Mouse (Mus musculus) layer of hippocampus, adult 18-20 months (tissue): ENCODE results near the gene Gtf2ird1. TPM values are rescaled to one million over a fixed set of nuclear protein-coding genes. Genes with fewer than 3 reads are reported as not detected.
"Not testable (repeated sequence)": the region's sequence is repeated elsewhere in the genome, so short reads cannot be mapped to it uniquely, and the experiment has no call there.

Source experiments
- DNase-seq, 2 experiments: peaks; one replicate each; pipeline ENCODE4 v3.0.0; 2022; ENCODE audit warnings: low spot score in 2 of 2
- long read RNA-seq: library from polyadenylated mRNA; stranded (forward); transcript quantifications from one replicate; pipeline ENCODE4 v2.0.0, GENCODE M21; 2021
- total RNA-seq, 2 experiments: library from RNA; stranded (reverse); gene quantifications; 2 replicates each; pipeline ENCODE4 v1.2.3; 2021

Gtf2ird1 gene
- 10 to 100 TPM; 19.8 to 27.3 TPM for total RNA-seq
- long read RNA-seq, partial matches to known transcripts = 1 of 27 reads
- long read RNA-seq, other reads (novel, unspliced or antisense) = 16 of 27 reads

DNA sequence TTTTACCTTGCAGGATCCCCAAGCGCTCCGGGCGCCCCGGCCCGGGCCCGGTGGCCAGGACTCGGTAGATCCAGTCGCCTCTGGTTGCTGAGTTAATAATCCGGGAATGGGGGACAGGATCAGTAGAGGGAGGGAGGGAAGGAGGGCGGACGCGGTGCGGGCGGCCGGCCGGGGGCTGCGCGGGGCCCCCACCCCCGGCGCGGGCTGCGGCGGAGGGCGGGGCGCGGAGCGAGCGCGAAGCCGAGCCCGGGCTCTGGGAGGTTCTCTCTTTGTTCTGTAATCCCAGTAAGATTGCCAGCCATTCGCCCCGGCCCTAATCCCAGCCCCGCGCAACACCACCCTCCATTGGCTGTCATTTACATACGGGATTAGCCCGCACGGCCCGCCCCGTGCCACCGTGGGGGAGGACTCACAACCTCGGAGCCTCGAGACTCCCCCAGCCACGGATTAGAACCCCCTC, at the start of gene Gtf2ird1:
Gtf2ird1 (minus strand) TSS at position 214 of the 460 bp plus-strand sequence.
- DNase-seq = peak; percentile 76 to 82

DNA sequence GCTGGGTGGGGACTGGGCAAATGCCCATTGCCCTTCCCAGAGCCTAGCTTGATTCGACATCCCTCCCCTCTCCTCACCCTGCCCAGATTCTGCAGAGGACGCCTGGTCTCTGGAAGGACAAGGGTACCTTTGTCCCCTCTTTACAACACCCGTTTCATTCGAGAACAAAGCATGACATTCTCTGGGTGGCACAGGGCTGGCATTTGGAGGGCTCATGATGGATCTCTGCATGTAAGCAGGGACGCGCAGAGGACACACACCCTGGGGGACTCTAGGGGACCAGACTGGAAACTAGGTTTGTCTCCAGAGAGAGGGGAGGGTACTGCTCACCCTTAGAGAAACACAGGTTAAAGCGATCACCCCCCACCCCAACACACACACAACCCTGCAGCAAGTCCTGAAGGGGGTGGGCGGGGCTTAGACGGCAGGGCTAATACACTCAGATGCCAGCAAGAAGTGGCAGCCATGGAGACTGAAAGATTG, 49.3 kb upstream of the Gtf2ird1 start:
- peak; percentile 44 to 63 for DNase-seq

DNA sequence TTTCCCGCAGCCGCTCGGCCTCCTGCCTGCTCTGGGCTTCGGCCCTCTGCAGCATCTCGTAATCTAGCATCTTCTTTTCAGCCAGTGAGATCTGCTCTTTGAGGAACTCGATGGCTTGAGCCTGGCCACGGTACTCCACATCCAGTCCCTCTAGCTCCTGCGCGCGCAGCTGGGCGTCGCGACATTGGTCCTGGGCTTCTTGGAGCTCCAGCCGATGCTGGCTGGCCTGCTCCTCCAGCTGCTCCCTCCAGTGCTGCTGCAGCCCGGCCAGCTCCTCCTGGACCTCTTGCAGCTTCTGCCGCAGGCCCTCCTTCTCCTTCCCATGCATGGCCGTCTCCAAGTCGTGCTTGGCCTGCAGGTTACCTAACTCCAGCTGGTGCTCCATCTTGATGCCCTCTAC, 46.1 kb upstream of the Gtf2ird1 start:
- DNase-seq = no peak

DNA sequence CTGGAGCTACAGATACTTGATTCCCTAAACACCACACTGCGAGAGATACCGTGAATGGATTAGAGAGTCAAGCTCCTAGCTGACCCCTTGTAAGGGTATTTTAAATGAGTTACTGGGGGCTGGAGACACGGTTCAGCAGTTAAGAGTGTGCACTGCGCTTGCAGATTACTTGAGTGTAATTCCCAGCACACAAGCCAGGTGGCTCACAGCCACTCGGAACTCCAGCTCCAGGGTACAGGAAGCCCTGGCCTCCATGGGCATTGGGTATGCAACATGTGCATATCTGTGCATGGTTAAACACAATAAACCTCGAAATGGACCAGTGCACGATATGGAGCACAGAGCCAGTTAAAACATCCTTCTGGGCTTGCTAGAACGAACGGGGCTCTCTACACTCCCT, 44.9 kb upstream of the Gtf2ird1 start:
- DNase-seq = no peak

DNA sequence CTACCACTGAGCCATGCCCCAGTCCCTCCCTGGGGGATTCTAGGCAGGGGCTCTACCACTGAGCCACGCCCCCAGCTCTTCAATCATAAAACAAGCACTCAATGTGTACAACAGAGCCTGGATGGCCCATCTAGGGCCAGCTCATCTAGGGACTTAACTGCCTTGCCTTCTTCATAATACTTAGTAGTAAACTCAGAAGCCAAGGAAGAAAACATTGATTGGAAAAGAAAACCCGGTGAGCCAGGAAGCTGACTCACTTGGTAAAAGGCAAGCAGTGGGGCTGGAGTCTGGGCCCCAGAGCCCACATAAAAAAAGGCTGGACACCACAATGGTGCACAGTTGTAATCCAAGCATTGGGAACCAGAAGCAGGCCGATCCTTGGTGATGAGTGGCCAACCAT, 44.2 kb upstream of the Gtf2ird1 start:
- no peak for DNase-seq

DNA sequence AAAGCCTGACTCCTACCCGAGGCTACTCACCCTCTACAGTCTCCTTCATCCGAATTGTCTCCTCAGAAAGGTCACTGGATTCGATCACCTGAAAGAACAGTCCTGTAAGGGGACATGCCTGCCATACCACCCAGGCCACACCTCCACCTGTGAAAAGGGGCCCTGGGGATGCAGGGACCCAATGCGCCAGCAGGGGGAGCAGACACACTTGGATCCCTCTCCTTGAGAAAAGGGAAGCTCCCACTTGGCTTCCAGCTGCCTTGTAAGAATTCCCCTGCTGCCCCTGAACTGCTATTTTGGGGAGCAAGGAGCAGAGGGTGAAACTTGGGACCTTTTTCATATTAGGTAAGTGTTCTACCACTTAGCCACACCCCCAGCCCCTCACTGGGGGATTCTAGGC, 43.5 kb upstream of the Gtf2ird1 start:
- peak in 1 of 2 experiments; percentile 61 for DNase-seq

DNA sequence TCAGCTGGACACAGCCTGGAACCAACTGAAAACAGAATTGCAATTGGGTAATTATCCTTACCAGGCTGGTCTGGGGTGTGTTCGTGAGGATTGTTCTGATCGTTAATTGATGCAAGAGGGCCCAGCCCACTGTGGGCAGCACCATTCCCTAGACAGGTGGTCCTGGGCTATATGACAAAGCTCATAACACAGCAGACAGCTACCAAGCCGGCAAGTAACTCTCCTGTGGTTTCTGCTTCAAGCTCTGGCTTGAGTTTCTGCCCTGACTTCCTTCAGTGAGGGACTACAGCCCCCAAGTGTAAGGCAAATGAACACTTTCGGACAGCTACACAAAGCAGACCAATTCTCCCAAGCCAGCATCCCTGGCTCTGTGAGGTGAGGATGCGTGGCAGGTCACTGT, 40.5 kb upstream of the Gtf2ird1 start:
- DNase-seq = no peak

DNA sequence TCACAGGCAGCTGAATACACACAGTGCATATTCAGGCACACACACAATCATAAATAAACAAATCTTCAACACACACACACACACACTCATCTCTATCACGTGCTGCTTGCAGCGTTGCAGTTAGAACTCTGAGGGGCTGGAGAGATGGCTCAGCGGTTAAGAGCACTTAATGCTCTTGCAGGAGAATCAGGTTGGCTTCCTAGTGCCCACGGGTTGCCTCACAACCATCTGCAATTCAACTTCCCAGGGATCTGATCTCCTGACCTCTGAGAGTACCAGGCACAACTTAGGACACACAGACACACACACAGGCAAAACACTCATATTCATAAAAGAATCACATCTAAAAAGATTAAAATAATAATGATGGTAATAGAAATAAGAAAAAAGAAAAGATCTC, 39.3 kb upstream of the Gtf2ird1 start:
- DNase-seq = no peak

DNA sequence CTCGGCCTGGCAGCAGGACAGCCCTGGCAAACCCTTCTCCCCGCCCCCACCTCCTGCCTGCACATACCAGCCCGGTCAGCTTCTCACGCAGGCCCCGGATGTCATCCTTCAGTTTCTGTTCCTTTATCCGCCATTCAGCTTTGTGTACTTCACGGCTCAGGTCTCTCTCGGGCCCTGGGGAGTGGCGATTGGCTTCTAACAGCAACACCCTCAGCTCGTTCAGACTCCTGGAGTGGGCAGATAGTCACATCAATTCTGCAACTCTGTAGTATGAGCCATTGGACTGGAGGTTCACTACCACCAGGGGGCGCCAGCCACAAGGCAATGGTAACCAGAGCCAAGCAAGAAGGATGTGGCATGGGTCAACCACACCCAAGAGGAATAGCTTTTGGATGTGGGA, 37.6 kb upstream of the Gtf2ird1 start:
- peak; percentile 87 to 96 for DNase-seq

DNA sequence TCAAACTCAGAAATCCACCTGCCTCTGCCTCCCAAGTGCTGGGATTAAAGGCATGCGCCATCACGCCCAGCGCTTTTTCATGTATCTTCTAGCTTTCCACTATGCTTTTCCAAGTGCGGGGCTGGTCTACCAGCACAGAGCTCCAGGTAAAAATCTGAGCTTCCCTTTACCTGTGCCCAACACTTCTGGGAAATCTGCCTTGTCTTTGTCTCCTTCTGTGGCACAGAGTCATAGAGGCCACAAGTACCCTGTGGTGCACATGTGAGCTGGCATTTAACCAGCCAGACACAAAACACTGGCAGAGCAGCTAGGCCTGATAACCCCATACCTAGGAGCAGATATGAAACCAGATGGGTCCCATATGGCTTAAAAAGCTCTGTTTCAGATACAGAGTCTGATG, 36.4 kb upstream of the Gtf2ird1 start:
- DNase-seq = no peak

DNA sequence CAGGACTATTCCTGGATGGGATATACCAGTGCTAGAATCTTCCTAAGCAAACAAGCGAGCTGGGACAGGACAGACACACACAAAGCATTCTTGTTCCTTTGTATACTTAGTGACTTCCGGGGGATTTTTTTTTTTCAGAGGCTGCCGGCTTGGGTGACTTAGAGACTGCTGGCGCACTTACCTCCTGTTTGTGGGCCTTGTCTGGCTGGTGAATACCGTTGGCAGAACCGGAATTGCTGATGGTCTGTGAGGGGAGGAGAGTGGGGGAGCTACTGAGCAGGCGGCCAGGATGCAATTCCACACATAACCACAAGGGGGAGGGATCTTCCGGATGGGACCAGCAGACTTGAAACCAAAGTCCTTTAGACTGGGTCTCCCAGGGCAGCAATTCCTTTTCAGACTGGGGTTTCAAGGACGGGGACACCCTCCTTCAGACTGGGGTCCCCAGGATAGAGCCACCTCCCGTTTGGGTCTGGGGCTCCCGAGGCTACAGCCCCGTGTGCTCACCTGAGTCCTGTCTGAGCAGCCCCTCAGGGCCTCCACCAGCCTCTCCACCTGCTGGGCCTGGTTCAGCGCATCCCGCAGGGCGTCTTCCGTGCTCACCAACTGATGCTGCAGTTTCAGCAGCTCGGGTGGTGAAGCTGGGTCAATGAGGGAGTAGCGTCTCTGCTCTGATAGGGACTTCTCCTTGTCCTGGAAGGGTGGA, 35.3 kb upstream of the Gtf2ird1 start:
- peak; percentile 77 to 91 for DNase-seq

DNA sequence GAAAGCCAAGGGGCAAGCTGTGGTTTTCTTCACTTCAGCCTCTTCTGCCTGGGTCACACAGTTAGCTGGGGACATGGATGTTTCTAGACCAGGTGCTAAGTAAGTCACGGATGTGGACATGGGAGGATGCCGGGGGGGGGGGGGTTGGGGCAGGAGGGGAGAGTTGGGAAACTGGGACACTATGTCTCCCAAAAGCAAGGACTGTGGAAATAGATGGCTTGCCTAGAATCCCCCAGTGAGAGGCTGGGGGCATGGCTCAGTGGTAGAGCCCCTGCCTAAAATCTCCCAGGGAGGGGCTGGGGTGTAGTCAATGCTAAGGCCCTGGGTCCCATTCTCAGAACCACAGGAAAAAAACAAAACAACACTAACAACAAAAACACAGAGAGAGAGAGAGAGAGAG, 34.7 kb upstream of the Gtf2ird1 start:
- no peak for DNase-seq

DNA sequence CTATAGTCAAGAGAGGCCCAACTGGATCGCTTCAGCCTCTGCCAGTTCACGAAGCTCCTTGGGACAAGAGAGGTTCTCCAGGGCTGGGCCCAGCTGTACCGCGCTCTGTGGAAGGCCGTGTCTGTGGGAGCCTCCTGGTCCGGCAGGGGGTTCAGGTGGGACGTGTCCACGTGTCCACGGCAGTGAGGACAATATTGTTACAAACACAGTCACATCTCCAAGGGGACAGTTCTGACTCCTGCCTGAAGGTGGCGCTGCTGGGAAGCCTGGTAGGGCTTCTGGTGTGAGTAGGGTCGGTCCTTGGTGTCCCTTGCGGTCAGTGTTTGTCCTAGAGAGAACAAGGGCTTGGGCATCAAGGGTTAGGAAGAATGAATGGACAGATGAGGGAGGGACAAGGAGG, 33.9 kb upstream of the Gtf2ird1 start:
- no peak for DNase-seq

DNA sequence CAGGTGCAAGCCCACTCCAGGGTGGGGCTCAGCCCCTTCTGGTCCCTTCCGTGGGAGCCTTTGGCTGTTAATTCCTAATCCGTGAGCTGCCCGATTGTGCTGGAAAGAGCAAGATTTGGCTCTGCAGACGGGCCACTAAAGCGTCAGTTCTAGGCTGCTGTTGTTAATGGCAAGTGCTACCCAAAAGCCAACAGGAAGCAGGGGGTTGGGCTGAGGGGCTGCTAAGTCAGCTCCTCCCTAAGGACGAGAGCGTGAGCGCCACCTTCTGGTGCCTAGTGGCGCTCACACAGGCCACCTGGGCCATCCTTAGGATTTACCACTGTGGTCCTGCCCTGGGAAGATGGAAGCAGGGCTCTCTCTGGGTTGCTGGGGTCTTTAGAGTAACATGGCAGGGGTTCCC, 33.1 kb upstream of the Gtf2ird1 start:
- no peak for DNase-seq

DNA sequence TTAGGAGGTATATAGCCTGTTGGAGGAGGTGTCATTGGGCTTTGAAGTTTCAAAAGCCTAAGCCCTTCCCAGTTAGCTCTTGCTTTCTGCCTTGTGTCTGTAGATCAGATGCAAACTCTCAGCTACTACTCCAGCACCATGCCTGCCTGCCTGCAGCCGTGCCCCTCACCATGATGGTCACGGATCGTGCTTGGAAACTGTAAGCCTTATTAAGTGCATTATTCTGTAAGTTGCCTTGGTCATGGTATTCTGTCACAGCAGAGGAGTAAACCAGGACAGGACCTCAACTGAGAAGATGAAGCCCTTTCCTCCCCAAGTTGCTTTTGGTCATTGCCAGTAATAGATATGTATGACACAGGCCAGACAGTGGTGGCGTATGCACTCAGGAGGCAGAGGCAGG, 32.1 kb upstream of the Gtf2ird1 start:
- no peak for DNase-seq

DNA sequence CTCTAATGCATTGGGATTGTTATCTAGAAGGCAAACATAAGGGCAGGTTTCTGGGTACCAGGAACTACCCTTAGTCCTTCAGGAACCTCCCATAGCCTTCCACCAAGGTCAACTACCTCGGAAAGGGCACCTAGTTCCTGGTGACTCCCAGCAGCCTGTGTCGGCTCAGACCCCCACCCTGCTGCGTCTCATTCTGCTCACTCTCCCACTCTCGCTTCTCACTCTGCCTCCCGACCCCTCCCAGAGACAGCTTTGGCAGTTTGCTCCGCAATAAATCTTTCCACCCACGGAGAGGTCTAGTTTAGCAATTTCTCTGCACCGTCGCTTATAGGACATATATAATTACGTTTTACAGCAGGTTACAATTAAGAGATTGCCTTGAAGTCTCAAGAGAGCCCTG, 31.5 kb upstream of the Gtf2ird1 start:
- no peak for DNase-seq

DNA sequence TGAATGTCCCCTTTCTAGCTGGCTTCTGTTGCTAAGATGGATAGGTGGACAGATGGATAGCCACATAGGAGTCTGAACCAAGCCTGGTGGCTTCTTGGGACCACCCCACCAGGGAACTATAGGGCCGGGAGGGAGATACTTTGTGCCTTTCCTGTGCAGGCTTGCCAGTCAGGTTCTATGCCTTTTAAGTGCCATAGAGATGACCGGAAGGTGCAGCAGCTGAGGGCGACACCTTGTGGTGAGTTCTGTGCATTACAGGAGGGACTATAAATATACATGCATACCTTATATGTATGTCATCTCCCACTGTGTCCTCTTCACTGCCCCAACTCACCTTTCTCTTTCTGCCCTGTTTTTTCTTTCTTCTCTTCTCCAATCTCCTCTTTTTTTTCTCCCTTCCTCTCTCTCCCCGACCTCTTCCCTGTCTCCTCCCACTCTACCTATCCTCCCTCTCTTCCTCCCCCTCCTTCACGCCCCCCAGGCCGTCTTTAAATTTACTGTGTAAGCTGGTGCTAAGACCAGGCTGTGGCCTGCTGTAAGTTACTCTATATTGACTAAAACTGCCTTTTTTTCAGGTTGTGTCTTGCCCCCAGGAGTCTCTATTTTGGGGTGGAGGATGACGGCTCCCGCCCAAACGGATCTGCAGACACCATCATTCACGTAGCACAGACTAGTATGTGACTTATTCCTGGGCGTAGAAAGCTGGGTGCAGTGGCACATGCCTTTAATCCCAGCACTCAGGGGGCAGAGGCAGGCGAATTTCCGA, 29.6 kb upstream of the Gtf2ird1 start:
- DNase-seq = peak in 1 of 2 experiments; percentile 72

DNA sequence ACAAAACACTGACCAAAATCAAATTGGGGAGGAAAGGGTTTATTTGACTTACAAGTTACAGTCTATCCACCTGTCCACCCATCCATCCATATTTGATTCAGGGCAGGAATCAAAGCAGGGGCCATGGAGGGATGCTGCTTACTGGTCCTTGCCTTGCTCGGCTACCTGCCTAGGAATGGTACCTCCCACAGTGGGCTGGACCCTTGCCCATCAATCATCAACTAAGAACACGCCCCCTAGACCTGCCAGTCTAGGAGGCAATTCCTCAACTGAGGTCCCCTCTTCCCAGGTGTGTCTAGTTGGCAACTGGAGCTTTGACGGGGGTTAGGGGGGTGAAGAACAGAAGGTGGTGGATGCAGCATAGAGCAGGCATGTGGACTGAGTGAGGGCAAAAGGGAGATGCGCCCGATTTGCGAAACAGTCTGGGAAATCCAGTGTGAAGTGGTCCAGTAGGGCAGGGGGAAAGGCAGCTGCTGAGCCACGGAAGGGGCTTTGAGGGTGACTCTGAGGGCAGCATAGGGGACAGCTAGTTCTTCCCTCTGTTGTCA, 28.7 kb upstream of the Gtf2ird1 start:
- no peak for DNase-seq

DNA sequence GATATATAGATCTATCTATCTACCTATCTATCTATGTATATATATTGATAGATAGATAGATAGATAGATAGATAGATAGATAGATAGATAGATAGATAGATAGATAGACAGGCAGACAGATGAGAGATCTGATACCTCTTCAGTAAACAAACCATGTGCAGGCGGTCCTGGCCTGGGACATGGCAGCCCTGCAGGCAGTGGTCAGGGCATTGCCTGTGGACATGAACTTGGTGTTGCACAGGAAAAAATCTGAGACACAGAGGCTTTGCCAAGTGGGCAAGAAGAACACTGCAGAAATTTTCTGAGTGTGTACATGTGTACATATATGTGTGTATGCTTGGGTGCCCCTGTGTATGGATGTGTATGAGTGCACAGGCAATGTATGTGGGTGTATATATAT, 26.8 kb upstream of the Gtf2ird1 start:
- no peak for DNase-seq

DNA sequence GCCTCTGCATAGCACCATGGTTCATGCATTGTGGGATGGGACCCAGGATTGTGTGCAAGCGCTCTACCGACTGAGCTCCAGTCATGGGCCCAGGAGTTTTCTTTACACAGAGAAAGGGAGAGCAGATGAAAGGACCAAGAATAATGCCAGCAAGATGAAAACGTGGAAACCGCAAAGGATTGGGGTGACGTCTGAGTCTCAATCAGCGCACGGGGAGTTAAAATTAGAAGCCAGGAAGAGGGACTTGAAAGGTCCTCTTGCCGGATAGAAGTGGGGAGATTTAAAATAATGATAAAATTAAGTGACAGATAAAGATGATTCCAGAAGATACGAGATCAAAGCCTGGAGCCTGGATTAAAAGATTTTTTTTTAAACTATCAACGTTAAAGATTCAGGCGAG, 25.8 kb upstream of the Gtf2ird1 start:
- DNase-seq = no peak

DNA sequence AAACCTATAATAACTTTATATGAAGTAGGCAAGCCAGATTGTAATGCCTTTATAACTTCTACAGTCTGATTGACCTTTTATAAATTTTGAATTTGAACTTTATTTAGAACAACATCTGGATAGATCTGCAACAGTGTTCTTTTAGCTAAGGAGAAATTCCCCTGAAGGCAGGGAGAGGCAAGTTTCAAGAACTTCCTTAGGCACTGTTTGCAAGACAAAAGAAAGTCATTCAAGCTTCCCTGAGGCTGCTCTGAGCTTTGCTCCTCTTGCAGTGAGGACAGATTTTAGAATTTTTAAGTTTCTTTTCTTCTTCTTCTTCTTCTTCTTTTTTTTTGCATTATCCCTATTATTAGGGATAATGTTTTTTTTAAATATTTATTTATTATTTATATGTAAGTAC, 22.4 kb upstream of the Gtf2ird1 start:
- DNase-seq = not testable (repeated sequence)

DNA sequence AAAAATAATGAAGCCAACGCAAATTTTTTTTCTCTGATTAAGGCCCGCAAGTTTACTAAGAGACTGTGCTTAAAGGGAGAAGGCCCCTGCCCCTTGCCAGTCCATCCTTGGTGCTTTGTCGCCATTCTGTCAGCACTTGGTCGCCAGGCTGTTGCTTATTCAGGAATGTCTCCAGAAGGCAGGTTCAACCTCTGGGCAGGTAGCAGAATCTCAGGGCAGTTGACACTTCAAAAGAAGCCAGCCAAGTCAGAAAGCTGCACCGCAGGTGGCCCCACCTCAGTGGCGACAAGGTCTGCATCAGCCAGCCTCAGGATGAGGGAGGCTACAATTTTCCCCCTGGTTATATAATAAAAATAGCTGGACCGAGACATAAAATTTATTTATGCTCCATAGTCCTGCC, 19.2 kb upstream of the Gtf2ird1 start:
- DNase-seq = not testable (repeated sequence)
